Mouse (Mus musculus) embryo, embryonic 11 days (tissue): ENCODE results near the gene Tfap2d.

Source experiments
- DNase-seq: peaks from one replicate; pipeline ENCODE4 v3.0.0-alpha.2; 2015

Gene Tfap2d

GRCm38 (mm10) chr1:19211033-19211405, 108.2 kb downstream of the Tfap2d start:
- DNase-seq: peak; percentile 33

- DNase-seq: peak; percentile 51
Observed at GRCm38 (mm10) chr1:19211546-19212154, 108.8 kb downstream of the Tfap2d start.

- peak; percentile 32 for DNase-seq
Observed at GRCm38 (mm10) chr1:19212691-19213090, 109.9 kb downstream of the Tfap2d start.

GRCm38 (mm10) chr1:19213171-19213570, 110.3 kb downstream of the Tfap2d start:
- DNase-seq: peak; percentile 19

GRCm38 (mm10) chr1:19213851-19214395, 111.1 kb downstream of the Tfap2d start:
- DNase-seq: peak; percentile 50
